Mouse (Mus musculus) E14TG2a.4 (cell line): ENCODE measurements around the gene Trim66.

ENCODE experiments used
- CTCF ChIP-seq: conservative IDR thresholded peaks from 2 replicates; pipeline ENCODE4 v1.5.1; 2014; ENCODE audit warnings: low read length
- NANOG ChIP-seq: IDR thresholded peaks from 2 replicates; pipeline ENCODE4 v1.6.1; 2014; ENCODE audit warnings: borderline replicate concordance, low read length, mixed read lengths
- POU5F1 ChIP-seq: IDR thresholded peaks from 2 replicates; pipeline ENCODE4 v1.6.1; 2014; ENCODE audit warnings: low read length, borderline replicate concordance

- TF ChIP-seq CTCF (peak; percentile 90), POU5F1 (no peak), NANOG (no peak)
These were observed 62.9 kb downstream of the Trim66 start for GRCm38 (mm10) chr7:109445012-109445411.
